Mouse (Mus musculus): ENCODE data around the gene Slc27a4. TPM values are rescaled to one million over a fixed set of nuclear protein-coding genes. Genes with fewer than 3 reads are reported as not detected.

Slc27a4 gene
- polyA plus RNA-seq, 1 experiment, result 8.0 TPM

- peak overlapping the region; percentile 80 for H3K4me3 ChIP-seq (ENCODE audit: insufficient read depth, low read depth, low read length)
- peaks cover 3% of the 10 kb centered on the region; the same call in 1 of the 2 replicates for H3K4me1 ChIP-seq (ENCODE audit: control insufficient read depth, insufficient read depth, insufficient read length, low read length)
- H3K27ac ChIP-seq (replicated peaks; ENCODE audit: low read depth, low read length), result 0 out of 2 replicates have a peak overlapping the region, but pooled peaks have one; percentile 4
These were observed 380 bp downstream of the Slc27a4 start for GRCm38 (mm10) chr2:29802827-29803201.

GRCm38 (mm10) chr2:29803400-29803831, 982 bp downstream of the Slc27a4 start:
- Histone ChIP-seq H3K4me1 (ENCODE audit: control insufficient read depth, insufficient read depth, insufficient read length, low read length) (peaks cover 3% of the 10 kb centered on the region; the same call in 1 of the 2 replicates), H3K27ac (replicated peaks; ENCODE audit: low read depth, low read length) (no peak overlapping the region), H3K4me3 (ENCODE audit: insufficient read depth, low read depth, low read length) (peak overlapping the region; percentile 80)

DNA sequence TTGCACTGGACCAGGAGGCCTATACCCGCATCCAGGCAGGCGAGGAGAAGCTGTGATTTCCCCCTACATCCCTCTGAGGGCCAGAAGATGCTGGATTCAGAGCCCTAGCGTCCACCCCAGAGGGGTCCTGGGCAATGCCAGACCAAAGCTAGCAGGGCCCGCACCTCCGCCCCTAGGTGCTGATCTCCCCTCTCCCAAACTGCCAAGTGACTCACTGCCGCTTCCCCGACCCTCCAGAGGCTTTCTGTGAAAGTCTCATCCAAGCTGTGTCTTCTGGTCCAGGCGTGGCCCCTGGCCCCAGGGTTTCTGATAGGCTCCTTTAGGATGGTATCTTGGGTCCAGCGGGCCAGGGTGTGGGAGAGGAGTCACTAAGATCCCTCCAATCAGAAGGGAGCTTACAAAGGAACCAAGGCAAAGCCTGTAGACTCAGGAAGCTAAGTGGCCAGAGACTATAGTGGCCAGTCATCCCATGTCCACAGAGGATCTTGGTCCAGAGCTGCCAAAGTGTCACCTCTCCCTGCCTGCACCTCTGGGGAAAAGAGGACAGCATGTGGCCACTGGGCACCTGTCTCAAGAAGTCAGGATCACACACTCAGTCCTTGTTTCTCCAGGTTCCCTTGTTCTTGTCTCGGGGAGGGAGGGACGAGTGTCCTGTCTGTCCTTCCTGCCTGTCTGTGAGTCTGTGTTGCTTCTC, 13.4 kb downstream of the Slc27a4 start:
- Histone ChIP-seq H3K27ac (replicated peaks; ENCODE audit: low read depth, low read length) (no peak overlapping the region), H3K4me3 (ENCODE audit: insufficient read depth, low read depth, low read length) (no peak overlapping the region), H3K4me1 (ENCODE audit: control insufficient read depth, insufficient read depth, insufficient read length, low read length) (no peaks in the 10 kb centered on the region)

- Histone ChIP-seq H3K4me3 (ENCODE audit: insufficient read depth, low read depth, low read length) (no peak overlapping the region), H3K27ac (replicated peaks; ENCODE audit: low read depth, low read length) (no peak overlapping the region)
These were observed 15.2 kb downstream of the Slc27a4 start for GRCm38 (mm10) chr2:29817426-29818232.

GRCm38 (mm10) chr2:29819363-29819762, 16.9 kb downstream of the Slc27a4 start:
- no peaks in the 10 kb centered on the region for H3K4me1 ChIP-seq (ENCODE audit: control insufficient read depth, insufficient read depth, insufficient read length, low read length)
- H3K27ac ChIP-seq (replicated peaks; ENCODE audit: low read depth, low read length), result no peak overlapping the region
- H3K4me3 ChIP-seq (ENCODE audit: insufficient read depth, low read depth, low read length), result no peak overlapping the region

More at GRCm38 (mm10) chr2:29817426-29818232, 15.2 kb downstream of the Slc27a4 start:
- H3K4me1 ChIP-seq (ENCODE audit: control insufficient read depth, insufficient read depth, insufficient read length, low read length), result no peaks in the 10 kb centered on the region

GRCm38 (mm10) chr2:29820025-29820817, 17.8 kb downstream of the Slc27a4 start, which contains the start of gene Urm1:
Gene Urm1 (plus strand): TSS chr2:29820075.
- Histone ChIP-seq H3K4me1 (ENCODE audit: control insufficient read depth, insufficient read depth, insufficient read length, low read length) (no peaks in the 10 kb centered on the region), H3K27ac (replicated peaks; ENCODE audit: low read depth, low read length) (peak within 1 kb of the TSS; percentile 68), H3K4me3 (ENCODE audit: insufficient read depth, low read depth, low read length) (peak within 1 kb of the TSS; percentile 66)

- Histone ChIP-seq H3K4me3 (ENCODE audit: insufficient read depth, low read depth, low read length) (peak overlapping the region; percentile 79), H3K4me1 (ENCODE audit: control insufficient read depth, insufficient read depth, insufficient read length, low read length) (no peaks in the 10 kb centered on the region; the same call in 1 of the 2 replicates), H3K27ac (replicated peaks; ENCODE audit: low read depth, low read length) (peak overlapping the region; percentile 96)
These were observed 24.0 kb downstream of the Slc27a4 start for GRCm38 (mm10) chr2:29826318-29826925.

- H3K4me3 ChIP-seq (ENCODE audit: insufficient read depth, low read depth, low read length), result peak overlapping the region; percentile 91
- H3K27ac ChIP-seq (replicated peaks; ENCODE audit: low read depth, low read length), result peak overlapping the region; percentile 96
- H3K4me1 ChIP-seq (ENCODE audit: control insufficient read depth, insufficient read depth, insufficient read length, low read length), result no peaks in the 10 kb centered on the region; the same call in 1 of the 2 replicates
These were observed 24.7 kb downstream of the Slc27a4 start for GRCm38 (mm10) chr2:29826926-29827708.

DNA sequence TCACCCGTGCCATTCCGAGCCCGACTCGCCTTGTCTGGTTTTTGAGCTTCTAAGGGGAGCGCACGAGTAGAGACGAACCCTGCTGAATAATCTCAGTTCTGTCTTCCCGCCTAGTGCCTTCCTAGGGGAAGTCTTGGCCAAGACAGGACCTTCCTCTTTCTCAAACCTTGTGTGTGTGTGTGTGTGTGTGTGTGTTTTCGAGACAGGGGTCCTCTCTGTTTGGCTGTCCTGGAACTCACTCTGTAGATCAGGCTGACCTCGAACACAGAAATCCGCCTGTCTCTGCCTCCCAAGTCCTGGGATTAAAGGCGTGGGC, 25.2 kb downstream of the Slc27a4 start:
- Histone ChIP-seq H3K4me1 (ENCODE audit: control insufficient read depth, insufficient read depth, insufficient read length, low read length) (no peaks in the 10 kb centered on the region; the same call in 1 of the 2 replicates), H3K4me3 (ENCODE audit: insufficient read depth, low read depth, low read length) (peak overlapping the region; percentile 91), H3K27ac (replicated peaks; ENCODE audit: low read depth, low read length) (peak overlapping the region; percentile 77)

DNA sequence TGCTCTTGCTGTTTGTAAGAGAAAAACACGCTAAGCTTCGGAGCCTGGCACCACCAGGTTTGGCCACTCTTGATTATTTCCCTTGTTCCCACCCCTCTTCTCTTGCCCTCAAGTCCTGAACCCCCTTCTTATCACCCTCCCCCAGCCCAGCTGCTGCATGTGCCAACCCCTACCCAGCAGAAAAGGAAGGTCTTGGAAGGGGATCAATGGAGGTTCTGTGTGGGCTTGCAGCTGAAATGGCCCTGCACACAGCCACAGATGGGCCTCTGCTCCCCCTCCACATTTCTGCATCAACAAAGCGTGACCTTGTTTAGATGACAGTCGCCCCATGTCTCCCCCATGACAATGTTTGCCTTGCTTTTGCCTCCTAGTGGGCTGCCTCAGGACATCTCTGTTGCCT, 28.7 kb downstream of the Slc27a4 start:
- Histone ChIP-seq H3K4me3 (ENCODE audit: insufficient read depth, low read depth, low read length) (no peak overlapping the region), H3K27ac (replicated peaks; ENCODE audit: low read depth, low read length) (no peak overlapping the region), H3K4me1 (ENCODE audit: control insufficient read depth, insufficient read depth, insufficient read length, low read length) (no peaks in the 10 kb centered on the region; the same call in 1 of the 2 replicates)

GRCm38 (mm10) chr2:29833796-29834195, 31.4 kb downstream of the Slc27a4 start:
- Histone ChIP-seq H3K27ac (replicated peaks; ENCODE audit: low read depth, low read length) (no peak overlapping the region), H3K4me3 (ENCODE audit: insufficient read depth, low read depth, low read length) (no peak overlapping the region), H3K4me1 (ENCODE audit: control insufficient read depth, insufficient read depth, insufficient read length, low read length) (no peaks in the 10 kb centered on the region)

- no peak overlapping the region for H3K4me3 ChIP-seq (ENCODE audit: insufficient read depth, low read depth, low read length)
- H3K27ac ChIP-seq (replicated peaks; ENCODE audit: low read depth, low read length), result no peak overlapping the region
- no peaks in the 10 kb centered on the region for H3K4me1 ChIP-seq (ENCODE audit: control insufficient read depth, insufficient read depth, insufficient read length, low read length)
These were observed 33.0 kb downstream of the Slc27a4 start for GRCm38 (mm10) chr2:29835391-29835899.

DNA sequence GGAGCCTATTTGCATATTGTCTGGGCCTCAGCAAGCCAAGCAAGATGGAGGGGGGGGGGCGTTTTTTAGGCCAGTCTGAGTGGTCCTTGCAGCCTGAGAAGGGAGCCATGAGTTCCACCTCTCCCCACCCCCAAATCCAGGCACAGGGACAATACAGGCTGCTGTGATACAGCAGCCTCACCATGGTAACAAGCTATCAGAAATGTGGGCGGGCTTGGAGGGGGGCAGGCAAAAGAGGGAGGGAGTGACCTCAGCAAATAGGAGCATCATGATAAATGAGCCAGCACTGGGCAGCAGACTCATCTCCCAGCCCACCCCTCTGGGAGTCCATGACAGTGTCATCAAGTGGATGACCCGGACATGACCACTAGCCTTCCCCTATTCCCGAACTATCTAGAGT, 37.0 kb downstream of the Slc27a4 start:
- Histone ChIP-seq H3K4me3 (ENCODE audit: insufficient read depth, low read depth, low read length) (no peak overlapping the region), H3K4me1 (ENCODE audit: control insufficient read depth, insufficient read depth, insufficient read length, low read length) (no peaks in the 10 kb centered on the region), H3K27ac (replicated peaks; ENCODE audit: low read depth, low read length) (no peak overlapping the region)
